Mouse (Mus musculus): ENCODE results near the gene Kat2b.
"Not testable (repeated sequence)": the region's sequence is repeated elsewhere in the genome, so short reads cannot be mapped to it uniquely, and the experiment has no call there.

The Kat2b gene

GRCm38 (mm10) chr17:53659230-53659629, 92.6 kb downstream of the Kat2b start:
- DNase-seq (ENCODE audit: low spot score) = no peak

DNA sequence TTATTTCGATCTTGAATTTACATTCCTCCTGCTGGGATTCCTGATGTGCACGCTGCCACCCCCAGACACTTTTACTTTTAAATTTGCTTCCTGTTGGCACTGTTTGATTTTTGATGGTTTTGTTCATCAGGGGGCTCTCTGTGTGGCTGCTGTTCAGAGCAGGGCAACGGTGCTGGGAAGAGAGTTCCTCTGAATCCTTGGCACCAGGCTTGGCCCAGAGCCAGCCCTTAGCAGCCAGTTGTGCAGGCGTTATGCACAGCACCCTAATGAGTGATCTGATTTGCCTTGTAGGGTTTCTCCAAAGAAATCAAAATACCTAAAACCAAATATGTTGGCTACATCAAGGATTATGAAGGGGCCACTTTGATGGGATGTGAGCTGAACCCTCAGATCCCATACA, 93.1 kb downstream of the Kat2b start:
- DNase-seq (ENCODE audit: low spot score) = no peak

DNA sequence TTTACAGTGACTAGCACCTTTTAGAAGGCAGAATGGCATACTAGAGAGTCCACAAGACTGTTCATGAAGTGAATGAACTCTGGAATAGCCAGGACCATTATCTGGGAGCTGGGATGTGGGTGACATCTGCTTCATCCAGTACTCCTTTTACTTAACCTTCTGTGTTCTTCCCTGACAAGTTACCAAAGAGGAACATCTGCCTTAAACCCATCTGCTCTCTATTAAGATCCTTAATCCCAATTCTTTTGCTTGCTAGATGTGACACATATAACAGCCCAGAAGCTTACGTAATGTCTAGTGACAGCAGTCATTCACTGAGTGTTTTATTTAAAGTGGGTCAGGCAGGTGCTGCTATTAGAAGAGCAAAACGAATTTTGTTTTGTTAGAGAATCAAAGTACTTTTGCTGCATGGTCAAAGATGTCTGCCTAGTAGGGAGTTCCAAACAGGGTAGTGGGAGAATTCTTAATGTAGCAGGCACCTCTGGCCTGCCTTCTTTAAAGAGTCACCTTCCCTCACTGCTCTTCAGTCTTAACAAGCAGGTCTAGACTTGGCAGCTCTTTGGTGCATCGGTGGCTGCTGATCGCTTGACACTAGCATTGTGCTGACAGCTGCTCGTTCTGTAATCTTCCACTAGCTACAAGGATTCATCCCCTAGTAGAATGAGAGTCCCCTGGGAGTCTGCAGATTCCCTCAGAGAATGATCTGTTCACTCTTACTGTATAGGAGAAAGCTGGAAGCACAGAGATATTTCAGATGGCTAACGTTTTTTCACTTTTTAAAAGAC, 94.6 kb downstream of the Kat2b start:
- DNase-seq (ENCODE audit: low spot score) = no peak

DNA sequence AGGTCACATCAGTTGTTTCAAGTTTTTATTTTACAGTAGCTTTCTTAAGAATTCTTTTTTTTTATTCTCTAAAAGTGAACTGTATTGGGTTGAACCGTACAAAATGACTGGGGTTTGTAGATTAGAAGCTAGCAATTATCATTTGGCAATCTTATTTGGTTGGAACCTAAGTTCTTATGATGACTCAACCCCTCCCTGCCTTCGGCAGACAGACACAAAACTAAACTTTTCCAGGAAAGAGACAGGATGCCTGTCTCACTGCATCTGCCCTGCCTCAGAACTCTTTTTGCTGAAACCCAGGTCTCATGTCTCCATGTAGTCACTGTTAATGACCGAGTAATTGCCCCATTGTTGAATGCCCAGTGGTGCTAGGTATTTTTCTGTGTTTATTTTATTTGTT, 97.6 kb downstream of the Kat2b start:
- no peak for DNase-seq (ENCODE audit: low spot score)

DNA sequence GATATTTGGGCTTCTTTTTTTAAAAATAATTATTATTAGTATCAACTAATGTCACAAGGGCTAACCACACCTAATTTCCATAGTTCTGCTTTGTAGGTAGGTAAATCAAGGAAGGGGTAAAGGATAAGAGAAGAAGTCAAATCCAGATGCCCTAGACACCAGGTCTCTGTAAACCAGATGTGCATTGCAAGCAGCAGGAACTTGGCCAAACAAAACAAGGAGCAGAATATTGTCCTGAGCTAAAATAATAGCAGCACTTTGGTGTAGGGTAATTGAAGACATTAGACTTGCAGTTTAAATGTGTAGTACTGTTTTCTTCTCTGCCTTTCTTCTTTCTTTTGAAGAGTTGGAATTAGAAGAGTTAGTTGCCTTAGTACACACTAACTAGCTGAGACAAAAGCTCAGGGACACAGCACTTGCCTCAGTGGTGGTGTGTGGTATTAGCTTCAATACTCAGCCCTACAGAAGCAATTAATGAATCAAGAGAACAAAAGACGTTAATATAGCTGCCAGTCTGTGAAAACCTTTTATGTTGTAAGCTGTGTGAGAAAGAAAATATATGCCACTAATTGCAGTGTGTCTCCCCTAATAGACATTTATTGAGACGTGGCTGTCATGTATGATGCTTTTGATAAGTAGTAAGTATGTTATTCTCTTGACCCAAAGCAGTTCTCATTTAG, 98.2 kb downstream of the Kat2b start:
- no peak for DNase-seq (ENCODE audit: low spot score)

DNA sequence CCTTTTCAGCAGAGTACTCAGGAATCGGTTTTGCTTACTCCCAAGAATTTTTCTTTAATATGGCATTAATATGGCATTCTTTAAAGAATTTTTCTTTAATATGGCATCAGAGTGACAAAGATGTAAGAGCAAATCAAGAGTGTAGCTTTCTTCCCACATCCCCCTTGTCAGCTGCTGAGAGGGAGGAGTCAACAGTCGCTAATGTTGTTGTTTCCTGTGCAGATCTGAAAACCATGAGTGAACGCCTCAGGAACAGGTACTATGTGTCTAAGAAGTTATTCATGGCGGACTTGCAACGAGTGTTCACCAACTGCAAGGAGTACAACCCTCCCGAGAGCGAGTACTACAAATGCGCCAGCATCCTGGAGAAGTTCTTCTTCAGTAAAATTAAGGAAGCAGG, 103.8 kb downstream of the Kat2b start:
- DNase-seq (ENCODE audit: low spot score) = no peak

- peak; percentile 26 for DNase-seq (ENCODE audit: low spot score)
Measured at GRCm38 (mm10) chr17:53678716-53679115, 112.1 kb downstream of the Kat2b start.

- no peak for DNase-seq (ENCODE audit: low spot score)
Measured at GRCm38 (mm10) chr17:53688321-53688720, 121.7 kb downstream of the Kat2b start.

DNA sequence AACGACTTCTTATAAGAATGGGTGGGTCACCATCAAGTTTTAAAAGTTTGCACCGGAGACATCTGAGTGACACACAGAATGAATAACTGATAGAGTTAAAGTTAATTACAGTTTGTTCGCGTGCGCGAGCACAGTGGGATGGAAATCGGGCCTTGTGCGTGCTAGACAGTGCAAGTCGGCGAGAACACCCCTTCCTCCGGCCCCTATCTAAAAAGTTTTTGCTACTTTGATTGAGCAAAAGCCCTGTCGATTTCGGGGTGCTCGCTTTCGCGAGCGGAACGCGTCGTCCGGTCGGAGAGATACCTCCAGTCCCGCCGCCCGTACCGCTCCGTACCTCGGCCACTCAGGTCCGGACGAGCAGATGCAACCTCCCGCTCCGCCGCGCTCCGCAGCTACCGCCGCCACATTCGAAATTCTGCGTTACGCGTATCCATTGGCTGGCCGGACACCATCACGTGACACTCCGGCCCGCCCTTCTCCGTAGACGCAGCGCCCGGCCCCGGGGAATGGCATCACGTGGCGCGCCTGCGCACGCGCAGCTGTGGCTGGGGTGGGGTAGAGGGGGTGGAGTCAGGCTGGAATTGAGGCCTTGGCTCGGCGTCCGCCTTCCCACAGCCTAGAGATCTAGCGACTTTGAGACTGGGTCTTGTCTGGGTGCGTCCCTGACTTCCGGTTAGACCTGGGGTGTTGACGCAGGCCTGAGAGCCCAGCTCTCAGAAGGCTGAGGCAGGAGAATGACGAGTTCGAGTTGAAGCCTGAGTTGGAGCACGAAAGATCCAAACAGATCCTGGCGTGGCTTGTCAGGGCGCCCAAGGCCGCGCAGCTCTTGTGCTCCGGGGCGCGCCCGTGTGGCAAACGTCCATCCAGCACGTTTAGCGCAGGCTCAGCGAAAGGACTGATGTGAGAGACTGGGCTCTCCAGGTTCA, 122.5 kb downstream of the Kat2b start, which contains the start of gene Sgo1:
Gene Sgo1, minus strand, starts transcription at position 457 of the 926 bp plus-strand sequence.
- DNase-seq (ENCODE audit: low spot score) = peak; percentile 97

- no peak for DNase-seq (ENCODE audit: low spot score)
Measured at GRCm38 (mm10) chr17:53689946-53690345, 123.3 kb downstream of the Kat2b start.

- peak; percentile 60 for DNase-seq (ENCODE audit: low spot score)
Measured at GRCm38 (mm10) chr17:53694039-53694438, 127.4 kb downstream of the Kat2b start.

- not testable (repeated sequence) for DNase-seq (ENCODE audit: low spot score)
Measured at GRCm38 (mm10) chr17:53697521-53697920, 130.9 kb downstream of the Kat2b start.

GRCm38 (mm10) chr17:53714453-53714852, 147.8 kb downstream of the Kat2b start:
- no peak for DNase-seq (ENCODE audit: low spot score)

DNA sequence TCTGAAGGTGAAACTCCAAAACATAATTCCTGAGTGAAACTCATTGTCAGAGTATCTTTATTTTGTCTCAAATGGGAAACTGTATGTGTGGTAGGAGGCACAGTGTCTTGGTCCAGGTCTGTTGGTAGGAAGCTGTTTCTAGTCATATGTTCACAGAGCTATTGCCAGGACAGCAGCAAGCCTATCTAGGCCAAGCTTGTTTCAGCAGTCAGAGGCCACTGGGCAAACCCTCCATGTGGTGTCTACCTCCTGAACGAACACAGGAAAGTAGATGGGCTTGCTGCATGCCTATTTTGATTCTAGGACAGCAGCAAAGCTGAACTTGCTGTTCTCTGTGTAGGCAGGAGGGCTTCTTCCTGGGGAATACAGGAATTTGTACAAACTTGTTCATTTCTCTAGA, 148.5 kb downstream of the Kat2b start:
- DNase-seq (ENCODE audit: low spot score) = not testable (repeated sequence)

DNA sequence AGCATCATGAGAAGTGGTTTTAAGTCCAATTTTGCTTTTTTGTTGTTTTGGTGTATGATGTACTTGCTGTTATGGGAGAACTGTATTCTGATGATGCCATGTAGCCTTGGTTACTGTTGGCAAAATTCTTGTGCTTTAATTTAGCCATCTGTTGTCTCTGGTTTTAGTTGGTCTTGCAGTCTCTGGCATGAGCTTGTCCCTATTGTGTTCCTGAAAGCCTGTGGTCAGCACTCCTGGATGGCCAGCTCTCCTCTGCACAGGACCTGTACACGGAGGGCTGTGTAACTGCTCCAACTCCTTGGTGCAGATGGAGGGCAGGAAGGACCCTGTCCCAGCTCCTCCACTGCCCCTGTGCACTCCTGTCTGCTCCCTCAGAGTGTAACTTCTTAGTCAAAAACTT, 151.8 kb downstream of the Kat2b start:
- DNase-seq (ENCODE audit: low spot score) = no peak

GRCm38 (mm10) chr17:53718916-53719315, 152.3 kb downstream of the Kat2b start:
- not testable (repeated sequence) for DNase-seq (ENCODE audit: low spot score)
